Mouse (Mus musculus) hindbrain, embryonic 13.5 days (tissue): ENCODE data around the gene Mlxipl. TPM values are rescaled to one million over a fixed set of nuclear protein-coding genes. Genes with fewer than 3 reads are reported as not detected.
"Not testable (repeated sequence)": the region's sequence is repeated elsewhere in the genome, so short reads cannot be mapped to it uniquely, and the experiment has no call there.

Experiments used
- ATAC-seq: fragments of 200-750 bp; cut with Nextera tagmentation; 2 replicates; pipeline ENCODE4 v1.8.0; 2017; ENCODE audit warnings: moderate TSS enrichment; ENCODE audit not compliant: low FRiP score
- H3K27ac ChIP-seq: fragments of 300-500 bp; sonication (generic); 2 replicates; pipeline ENCODE4 v1.5.1; 2015; ENCODE audit warnings: inconsistent platforms, mild to moderate bottlenecking, moderate library complexity
- H3K27me3 ChIP-seq: fragments of 300-500 bp; sonication (generic); 2 replicates; pipeline ENCODE4 v1.6.1; 2015; ENCODE audit warnings: mild to moderate bottlenecking, inconsistent platforms
- H3K36me3 ChIP-seq: fragments of 300-500 bp; sonication (generic); 2 replicates; pipeline ENCODE4 v1.6.1; 2015; ENCODE audit warnings: mild to moderate bottlenecking, inconsistent platforms
- H3K4me1 ChIP-seq: fragments of 300-500 bp; sonication (generic); replicated peaks from 2 replicates; pipeline ENCODE4 v1.6.1; 2015; ENCODE audit warnings: inconsistent platforms
- H3K4me2 ChIP-seq: fragments of 300-500 bp; sonication (generic); 2 replicates; pipeline ENCODE4 v1.6.1; 2015; ENCODE audit warnings: inconsistent platforms, mild to moderate bottlenecking, moderate library complexity
- H3K4me3 ChIP-seq: fragments of 300-500 bp; sonication (generic); 2 replicates; pipeline ENCODE4 v1.5.1; 2015; ENCODE audit warnings: mild to moderate bottlenecking, inconsistent platforms
- H3K9ac ChIP-seq: fragments of 300-500 bp; sonication (generic); 2 replicates; pipeline ENCODE4 v1.6.1; 2015; ENCODE audit warnings: mild to moderate bottlenecking, inconsistent platforms
- H3K9me3 ChIP-seq: fragments of 300-500 bp; sonication (generic); 2 replicates; pipeline ENCODE4 v1.6.1; 2016; ENCODE audit warnings: inconsistent platforms
- WGBS: fragments of 180-500 bp; shearing (Covaris S2); methylation state at CpG from one replicate; pipeline ENCODE4 v1.1.7; 2015; 5-methylcytosine and 5-hydroxymethylcytosine counted together
- polyA plus RNA-seq: library from polyadenylated mRNA; unstranded; fragments of >200 nt; fragmentation: Nextera tagmentation; extraction: Ambion mirVana; gene quantifications from 2 replicates; pipeline ENCODE4 v1.2.1, GENCODE M21; 2015

Mlxipl gene
- 0.41 and 0.71 TPM in 2 replicates for polyA plus RNA-seq

GRCm38 (mm10) chr5:135089653-135090052, at the start of gene Mlxipl:
Gene Mlxipl, plus strand, starts transcription at chr5:135089890.
- Histone ChIP-seq H3K9me3 (no peaks in the 10 kb centered on the region), H3K4me1 (peaks cover 4% of the 10 kb centered on the region), H3K4me3 (peak within 1 kb of the TSS; percentile 16; the same call in 1 of the 2 replicates), H3K4me2 (peak within 1 kb of the TSS; percentile 21; the same call in 1 of the 2 replicates), H3K36me3 (no peaks in the 10 kb centered on the region), H3K9ac (no peak within 1 kb of the TSS), H3K27me3 (peaks cover 75% of the 10 kb centered on the region), H3K27ac (no peak within 1 kb of the TSS)
- ATAC-seq = no peak
- WGBS = 3% methylated on average over 38 of the region's 39 CpGs

GRCm38 (mm10) chr5:135040059-135040458, 49.6 kb upstream of the Mlxipl start:
- peak overlapping the region; percentile 24; the same call in 1 of the 2 replicates for H3K9ac ChIP-seq
- H3K27ac ChIP-seq = no peak overlapping the region
- 45% methylated on average over 6 of the region's 6 CpGs for WGBS
- no peak overlapping the region for H3K4me2 ChIP-seq
- no peaks in the 10 kb centered on the region for H3K27me3 ChIP-seq
- 0 out of 2 replicates have a peak, but pooled peaks cover 7% of the 10 kb centered on the region for H3K4me1 ChIP-seq
- ATAC-seq = no peak
- H3K4me3 ChIP-seq = no peak overlapping the region
- H3K9me3 ChIP-seq = no peaks in the 10 kb centered on the region
- H3K36me3 ChIP-seq = peaks cover 34% of the 10 kb centered on the region

GRCm38 (mm10) chr5:135040777-135041176, 48.9 kb upstream of the Mlxipl start:
- no peak overlapping the region for H3K4me3 ChIP-seq
- no peaks in the 10 kb centered on the region for H3K9me3 ChIP-seq
- H3K27ac ChIP-seq = no peak overlapping the region
- H3K4me1 ChIP-seq = 0 out of 2 replicates have a peak, but pooled peaks cover 7% of the 10 kb centered on the region
- H3K27me3 ChIP-seq = no peaks in the 10 kb centered on the region
- 83% methylated on average over 11 of the region's 11 CpGs for WGBS
- H3K9ac ChIP-seq = no peak overlapping the region
- H3K4me2 ChIP-seq = no peak overlapping the region
- ATAC-seq = no peak
- H3K36me3 ChIP-seq = peaks cover 41% of the 10 kb centered on the region

GRCm38 (mm10) chr5:135042105-135042788, 47.4 kb upstream of the Mlxipl start:
- Histone ChIP-seq H3K4me3 (no peak overlapping the region), H3K4me1 (0 out of 2 replicates have a peak, but pooled peaks cover 7% of the 10 kb centered on the region), H3K4me2 (no peak overlapping the region), H3K27me3 (no peaks in the 10 kb centered on the region), H3K9me3 (no peaks in the 10 kb centered on the region), H3K36me3 (peaks cover 39% of the 10 kb centered on the region), H3K9ac (no peak overlapping the region), H3K27ac (no peak overlapping the region)
- 29% methylated on average over 21 of the region's 21 CpGs for WGBS
- ATAC-seq = no peak

GRCm38 (mm10) chr5:135044575-135044974, 45.1 kb upstream of the Mlxipl start:
- Histone ChIP-seq H3K27me3 (no peaks in the 10 kb centered on the region), H3K4me2 (no peak overlapping the region), H3K9ac (no peak overlapping the region), H3K4me3 (no peak overlapping the region), H3K4me1 (0 out of 2 replicates have a peak, but pooled peaks cover 7% of the 10 kb centered on the region), H3K27ac (no peak overlapping the region), H3K9me3 (no peaks in the 10 kb centered on the region), H3K36me3 (peaks cover 41% of the 10 kb centered on the region)
- 94% methylated on average over 3 of the region's 3 CpGs for WGBS
- ATAC-seq = no peak

- H3K36me3 ChIP-seq = peaks cover 66% of the 10 kb centered on the region
- no peak overlapping the region for H3K4me3 ChIP-seq
- H3K27ac ChIP-seq = no peak overlapping the region
- H3K9me3 ChIP-seq = no peaks in the 10 kb centered on the region
- H3K4me2 ChIP-seq = no peak overlapping the region
- no peaks in the 10 kb centered on the region for H3K4me1 ChIP-seq
- no peaks in the 10 kb centered on the region for H3K27me3 ChIP-seq
- no peak for ATAC-seq
- 96% methylated on average over 5 of the region's 5 CpGs for WGBS
- H3K9ac ChIP-seq = no peak overlapping the region
Observed at GRCm38 (mm10) chr5:135048539-135048938, 41.2 kb upstream of the Mlxipl start.

GRCm38 (mm10) chr5:135049268-135049667, 40.4 kb upstream of the Mlxipl start:
- H3K9me3 ChIP-seq, H3K4me2 ChIP-seq, H3K27ac ChIP-seq, H3K4me3 ChIP-seq, H3K27me3 ChIP-seq, H3K9ac ChIP-seq, H3K4me1 ChIP-seq, ATAC-seq: not testable (repeated sequence)
- 91% methylated on average over 6 of the region's 6 CpGs for WGBS
- H3K36me3 ChIP-seq = peaks cover 71% of the 10 kb centered on the region

GRCm38 (mm10) chr5:135053356-135053755, 36.3 kb upstream of the Mlxipl start:
- H3K27me3 ChIP-seq = no peaks in the 10 kb centered on the region
- no peak overlapping the region for H3K4me2 ChIP-seq
- H3K27ac ChIP-seq = no peak overlapping the region
- 93% methylated on average over 12 of the region's 12 CpGs for WGBS
- H3K4me3 ChIP-seq = no peak overlapping the region
- no peak overlapping the region for H3K9ac ChIP-seq
- no peaks in the 10 kb centered on the region for H3K4me1 ChIP-seq
- peaks cover 90% of the 10 kb centered on the region for H3K36me3 ChIP-seq
- no peaks in the 10 kb centered on the region for H3K9me3 ChIP-seq
- ATAC-seq = no peak

- Histone ChIP-seq H3K4me2 (peak within 1 kb of the TSS; percentile 97), H3K27me3 (no peaks in the 10 kb centered on the region), H3K27ac (peak within 1 kb of the TSS; percentile 79), H3K4me3 (peak within 1 kb of the TSS; percentile 97), H3K9me3 (no peaks in the 10 kb centered on the region), H3K9ac (peak within 1 kb of the TSS; percentile 90), H3K36me3 (peaks cover 59% of the 10 kb centered on the region), H3K4me1 (peaks cover 26% of the 10 kb centered on the region)
- WGBS = under 1% methylated on average over 52 of the region's 52 CpGs
- peak; percentile 97 for ATAC-seq
Observed at GRCm38 (mm10) chr5:135063629-135064381, 25.9 kb upstream of the Mlxipl start, which contains the start of gene Dnajc30. Gene Dnajc30, plus strand, starts transcription at chr5:135064202.

- H3K9me3 ChIP-seq = no peaks in the 10 kb centered on the region
- H3K4me1 ChIP-seq = peaks cover 26% of the 10 kb centered on the region
- 0% methylated on average over 39 of the region's 40 CpGs for WGBS
- peak overlapping the region; percentile 90 for H3K9ac ChIP-seq
- H3K27ac ChIP-seq = peak overlapping the region; percentile 79
- H3K36me3 ChIP-seq = peaks cover 53% of the 10 kb centered on the region
- no peaks in the 10 kb centered on the region for H3K27me3 ChIP-seq
- peak overlapping the region; percentile 97 for H3K4me3 ChIP-seq
- H3K4me2 ChIP-seq = peak overlapping the region; percentile 97
- ATAC-seq = no peak; the same call in none of the 2 replicates
Observed at GRCm38 (mm10) chr5:135064382-135064766, 25.3 kb upstream of the Mlxipl start.

- WGBS = 78% methylated on average over 9 of the region's 9 CpGs
- peaks cover 26% of the 10 kb centered on the region for H3K4me1 ChIP-seq
- ATAC-seq, H3K27me3 ChIP-seq, H3K9me3 ChIP-seq: not testable (repeated sequence)
- H3K4me2 ChIP-seq = peak within 1 kb of the TSS; percentile 97
- H3K36me3 ChIP-seq = peaks cover 48% of the 10 kb centered on the region
- peak within 1 kb of the TSS; percentile 90 for H3K9ac ChIP-seq
- H3K27ac ChIP-seq = peak within 1 kb of the TSS; percentile 79
- peak within 1 kb of the TSS; percentile 97 for H3K4me3 ChIP-seq
Observed at GRCm38 (mm10) chr5:135064909-135065446, 24.7 kb upstream of the Mlxipl start, which contains the start of gene Bud23. Gene Bud23, minus strand, starts transcription at chr5:135064959.

- Histone ChIP-seq H3K4me2 (peak overlapping the region; percentile 97; the same call in 1 of the 2 replicates), H3K4me1 (peaks cover 26% of the 10 kb centered on the region), H3K9me3 (no peaks in the 10 kb centered on the region), H3K27ac (no peak overlapping the region), H3K27me3 (no peaks in the 10 kb centered on the region), H3K4me3 (no peak overlapping the region), H3K36me3 (peaks cover 38% of the 10 kb centered on the region), H3K9ac (0 out of 2 replicates have a peak overlapping the region, but pooled peaks have one; percentile 8)
- WGBS = 94% methylated on average over 3 of the region's 3 CpGs
- no peak for ATAC-seq
Observed at GRCm38 (mm10) chr5:135066008-135066407, 23.7 kb upstream of the Mlxipl start.
